Mouse (Mus musculus) olfactory bulb, adult 2 months (tissue): ENCODE results near the gene Tcl1b3.
"Not testable (repeated sequence)": the region's sequence is repeated elsewhere in the genome, so short reads cannot be mapped to it uniquely, and the experiment has no call there.

Source experiments
- CTCF ChIP-seq: fragments of 200-500 bp; IDR thresholded peaks from 2 replicates; pipeline ENCODE4 v1.5.1; 2012; ENCODE audit warnings: low read depth, mild to moderate bottlenecking, low read length, moderate library complexity; ENCODE audit not compliant: insufficient read depth
- POLR2A ChIP-seq: fragments of 200-500 bp; IDR thresholded peaks from 2 replicates; pipeline ENCODE4 v1.6.1; 2012; ENCODE audit warnings: mild to moderate bottlenecking, low read depth, low read length, moderate library complexity; ENCODE audit not compliant: insufficient read depth

DNA sequence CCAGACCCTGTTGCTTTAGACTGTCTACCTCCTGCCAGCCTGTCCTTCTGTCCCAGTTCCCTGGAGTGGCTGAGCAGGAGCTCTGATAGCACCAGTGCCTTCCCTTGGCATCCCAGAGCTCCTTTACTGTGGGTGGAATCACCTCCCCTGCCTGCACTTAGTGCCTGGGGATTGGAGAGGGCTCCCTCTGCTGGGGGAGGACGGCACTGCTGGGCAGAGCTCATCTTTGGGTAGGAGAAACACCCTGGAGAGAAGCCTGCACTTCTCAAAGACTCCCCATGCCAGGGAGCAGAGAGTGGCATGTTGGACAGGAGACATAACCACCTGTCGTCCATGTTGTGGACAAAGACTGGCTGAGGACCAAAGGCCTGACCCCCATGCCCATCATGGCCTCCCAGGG is 16.5 kb upstream of the Tcl1b3 start:
- TF ChIP-seq POLR2A, CTCF: not testable (repeated sequence)
